Mouse (Mus musculus) midbrain, postnatal 0 days (tissue): ENCODE results near the gene Ly6g6c. TPM values are rescaled to one million over a fixed set of nuclear protein-coding genes. Genes with fewer than 3 reads are reported as not detected.

Source experiments
- ATAC-seq: fragments of 200-750 bp; cut with Nextera tagmentation; 2 replicates; pipeline ENCODE4 v1.8.0; 2017; ENCODE audit warnings: moderate number of reproducible peaks, mild to moderate bottlenecking, moderate TSS enrichment, moderate library complexity; ENCODE audit not compliant: low FRiP score
- DNase-seq: peaks from one replicate; pipeline ENCODE4 v3.0.0-alpha.2; 2015; ENCODE audit warnings: low spot score
- H3K27ac ChIP-seq: fragments of 300-500 bp; sonication (generic); 2 replicates; pipeline ENCODE4 v1.5.1; 2014; ENCODE audit warnings: low read depth, mild to moderate bottlenecking, low read length, mixed read lengths
- H3K27me3 ChIP-seq: fragments of 300-500 bp; sonication (generic); 2 replicates; pipeline ENCODE4 v1.6.1; 2014; ENCODE audit warnings: low read length, control low read depth, mixed read lengths; ENCODE audit not compliant: insufficient read depth
- H3K36me3 ChIP-seq: fragments of 300-500 bp; sonication (generic); 2 replicates; pipeline ENCODE4 v1.6.1; 2014; ENCODE audit warnings: low read length, control low read depth, mixed read lengths; ENCODE audit not compliant: insufficient read depth
- H3K4me1 ChIP-seq: fragments of 300-500 bp; sonication (generic); 2 replicates; pipeline ENCODE4 v1.6.1; 2014; ENCODE audit warnings: mild to moderate bottlenecking, control low read depth, antibody characterized with exemption, low read length, mixed read lengths; ENCODE audit not compliant: insufficient read depth
- H3K4me2 ChIP-seq: fragments of 300-500 bp; sonication (generic); 2 replicates; pipeline ENCODE4 v1.6.1; 2014; ENCODE audit warnings: low read depth, mild to moderate bottlenecking, low read length, mixed read lengths; ENCODE audit not compliant: poor library complexity, severe bottlenecking
- H3K4me3 ChIP-seq: fragments of 300-500 bp; sonication (generic); 2 replicates; pipeline ENCODE4 v1.5.1; 2014; ENCODE audit warnings: low read depth, mild to moderate bottlenecking, low read length, moderate library complexity
- H3K9ac ChIP-seq: fragments of 300-500 bp; sonication (generic); replicated peaks from 2 replicates; pipeline ENCODE4 v1.6.1; 2014; ENCODE audit warnings: mild to moderate bottlenecking, low read length, moderate library complexity, mixed read lengths; ENCODE audit not compliant: poor library complexity, severe bottlenecking
- H3K9me3 ChIP-seq: fragments of 300-500 bp; sonication (generic); 2 replicates; pipeline ENCODE4 v1.6.1; 2016; ENCODE audit warnings: low read length, control low read depth
- CTCF ChIP-seq: IDR thresholded peaks from 2 replicates; pipeline ENCODE4 v1.5.1; 2016; ENCODE audit warnings: antibody characterized with exemption, mild to moderate bottlenecking
- WGBS: fragments of 180-500 bp; shearing (Covaris S2); extraction: QIAGEN DNeasy Blood & Tissue Kit; methylation state at CpG from one replicate; pipeline ENCODE4 v1.1.7; 2014; 5-methylcytosine and 5-hydroxymethylcytosine counted together
- polyA plus RNA-seq: library from polyadenylated mRNA; unstranded; fragments of >200 nt; fragmentation: Nextera tagmentation; extraction: Ambion mirVana; gene quantifications from 2 replicates; pipeline ENCODE4 v1.2.1, GENCODE M21; 2015
- total RNA-seq: library from RNA; depleted of rRNA; stranded (reverse); fragments of >200 nt; gene quantifications from 2 replicates; pipeline ENCODE4 v1.2.3, GENCODE M21; 2014

Ly6g6c gene
- total and polyA plus RNA-seq, 2 experiments from 2014 or later, result 2.4 TPM; not detected in 1

DNA sequence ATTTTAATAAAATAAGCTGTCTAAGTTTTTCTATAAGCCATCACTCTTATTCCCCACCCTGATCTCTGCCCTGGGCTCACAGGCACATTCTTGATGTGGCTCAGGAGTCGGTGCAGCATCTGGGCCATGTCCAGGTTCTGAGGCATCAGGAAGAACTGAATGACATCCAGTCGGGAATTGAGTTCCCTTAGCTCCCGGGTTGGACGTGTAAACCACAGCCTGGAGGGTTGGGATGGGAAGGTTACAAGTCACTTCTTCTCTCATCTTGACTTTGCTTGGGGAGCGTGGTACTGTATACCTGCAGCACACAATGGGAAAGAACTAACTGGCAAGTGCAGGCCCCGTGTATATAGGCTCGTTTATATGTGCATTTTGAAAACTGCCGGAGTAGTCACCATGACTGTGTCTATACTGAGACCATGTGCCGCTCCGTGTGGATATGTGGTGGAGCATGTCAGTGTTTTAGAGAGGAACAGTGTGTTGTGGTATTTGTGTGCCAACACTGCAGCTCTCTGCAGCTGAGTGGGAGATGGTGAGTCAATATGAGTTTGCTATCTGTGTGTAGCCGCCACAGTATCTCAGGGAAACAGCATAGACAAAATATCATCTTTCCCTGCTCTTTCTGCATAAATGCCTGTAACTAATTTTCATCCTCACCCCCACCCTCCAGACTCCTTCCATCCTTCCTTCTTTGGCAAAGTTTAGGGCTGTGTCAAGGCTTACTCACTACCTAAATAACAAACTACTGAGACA is 25.9 kb upstream of the Ly6g6c start:
- no peak overlapping the region for H3K27ac ChIP-seq
- H3K4me2 ChIP-seq, result no peak overlapping the region
- no peaks in the 10 kb centered on the region for H3K36me3 ChIP-seq
- no peaks in the 10 kb centered on the region for H3K4me1 ChIP-seq
- ATAC-seq (no peak), DNase-seq (no peak)
- H3K4me3 ChIP-seq, result no peak overlapping the region
- no peak for TF ChIP-seq CTCF
- no peaks in the 10 kb centered on the region for H3K27me3 ChIP-seq
- H3K9me3 ChIP-seq, result no peaks in the 10 kb centered on the region
- 90% methylated on average over 11 of the region's 11 CpGs for WGBS
- H3K9ac ChIP-seq, result no peak overlapping the region

GRCm38 (mm10) chr17:35043794-35044193 is 21.4 kb upstream of the Ly6g6c start:
- Histone ChIP-seq H3K4me1 (no peaks in the 10 kb centered on the region; the same call in 1 of the 2 replicates), H3K9me3 (no peaks in the 10 kb centered on the region), H3K4me2 (no peak overlapping the region), H3K27me3 (no peaks in the 10 kb centered on the region), H3K27ac (no peak overlapping the region), H3K4me3 (no peak overlapping the region), H3K36me3 (no peaks in the 10 kb centered on the region), H3K9ac (no peak overlapping the region)
- TF ChIP-seq CTCF, result no peak
- DNase-seq (no peak), ATAC-seq (no peak)
- WGBS, result 94% methylated on average over 4 of the region's 4 CpGs

DNA sequence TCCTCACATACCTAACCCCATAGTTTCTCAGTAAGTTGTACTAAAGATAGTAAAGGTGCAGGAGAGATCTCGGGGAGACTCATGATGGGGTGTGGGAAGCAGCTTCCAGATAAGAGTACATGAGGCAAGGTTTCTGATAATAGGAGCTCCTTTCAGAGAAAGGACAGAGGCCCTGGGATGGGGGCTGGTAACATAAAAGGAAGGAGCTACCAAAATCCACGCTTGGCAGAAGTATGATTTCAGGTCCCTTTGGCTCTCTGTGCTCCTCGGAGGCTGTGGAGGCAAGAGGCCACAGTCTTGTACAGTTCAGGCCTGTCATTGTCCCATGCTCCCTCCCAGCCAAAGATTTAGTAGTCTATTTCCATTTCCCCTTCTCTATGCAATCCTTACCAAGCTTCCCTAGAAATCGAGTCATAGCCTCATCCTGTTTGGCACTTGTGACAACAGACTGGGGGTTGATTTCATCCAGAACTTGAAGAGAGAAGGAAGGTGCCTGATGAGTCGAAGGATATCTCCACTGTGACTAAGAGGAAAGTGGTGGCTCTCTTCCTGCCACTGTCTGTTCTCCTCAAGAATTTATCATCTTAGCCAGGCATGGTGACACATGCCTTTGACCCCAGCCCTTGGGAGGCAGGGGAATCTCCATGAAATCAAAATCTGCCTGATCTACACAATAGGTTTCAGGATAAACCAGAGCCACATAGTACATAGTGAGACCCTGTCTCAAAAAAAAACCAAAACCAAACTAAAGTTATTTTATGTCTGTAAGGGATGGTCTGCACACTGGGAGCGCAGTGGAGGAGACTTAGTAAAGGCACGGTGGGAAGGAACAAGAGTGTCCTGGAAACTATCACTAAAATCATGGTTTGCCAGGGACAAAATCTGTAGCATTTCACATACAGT is 20.0 kb upstream of the Ly6g6c start:
- peak overlapping the region; percentile 77; the same call in 1 of the 2 replicates for H3K9ac ChIP-seq
- no peaks in the 10 kb centered on the region for H3K9me3 ChIP-seq

GRCm38 (mm10) chr17:35045807-35046680 is 19.1 kb upstream of the Ly6g6c start:
- no peaks in the 10 kb centered on the region for H3K36me3 ChIP-seq
- ATAC-seq (peak; percentile 17), DNase-seq (no peak)
- no peaks in the 10 kb centered on the region; the same call in 1 of the 2 replicates for H3K4me1 ChIP-seq
- H3K4me3 ChIP-seq, result peak overlapping the region; percentile 59
- peak overlapping the region; percentile 47; the same call in 1 of the 2 replicates for H3K27ac ChIP-seq
- TF ChIP-seq CTCF, result no peak
- peak overlapping the region; percentile 77 for H3K9ac ChIP-seq
- H3K9me3 ChIP-seq, result no peaks in the 10 kb centered on the region
- H3K27me3 ChIP-seq, result no peaks in the 10 kb centered on the region
- WGBS, result 6% methylated on average over 39 of the region's 48 CpGs
- peak overlapping the region; percentile 98 for H3K4me2 ChIP-seq

More for the DNA sequence above, 20.0 kb upstream of the Ly6g6c start:
- Histone ChIP-seq H3K4me2 (peak overlapping the region; percentile 98), H3K36me3 (no peaks in the 10 kb centered on the region), H3K27me3 (no peaks in the 10 kb centered on the region), H3K27ac (no peak overlapping the region), H3K4me1 (no peaks in the 10 kb centered on the region; the same call in 1 of the 2 replicates), H3K4me3 (no peak overlapping the region; the same call in 1 of the 2 replicates)
- ATAC-seq (no peak), DNase-seq (no peak)
- no peak for TF ChIP-seq CTCF
- 84% methylated on average over 7 of the region's 7 CpGs for WGBS

DNA sequence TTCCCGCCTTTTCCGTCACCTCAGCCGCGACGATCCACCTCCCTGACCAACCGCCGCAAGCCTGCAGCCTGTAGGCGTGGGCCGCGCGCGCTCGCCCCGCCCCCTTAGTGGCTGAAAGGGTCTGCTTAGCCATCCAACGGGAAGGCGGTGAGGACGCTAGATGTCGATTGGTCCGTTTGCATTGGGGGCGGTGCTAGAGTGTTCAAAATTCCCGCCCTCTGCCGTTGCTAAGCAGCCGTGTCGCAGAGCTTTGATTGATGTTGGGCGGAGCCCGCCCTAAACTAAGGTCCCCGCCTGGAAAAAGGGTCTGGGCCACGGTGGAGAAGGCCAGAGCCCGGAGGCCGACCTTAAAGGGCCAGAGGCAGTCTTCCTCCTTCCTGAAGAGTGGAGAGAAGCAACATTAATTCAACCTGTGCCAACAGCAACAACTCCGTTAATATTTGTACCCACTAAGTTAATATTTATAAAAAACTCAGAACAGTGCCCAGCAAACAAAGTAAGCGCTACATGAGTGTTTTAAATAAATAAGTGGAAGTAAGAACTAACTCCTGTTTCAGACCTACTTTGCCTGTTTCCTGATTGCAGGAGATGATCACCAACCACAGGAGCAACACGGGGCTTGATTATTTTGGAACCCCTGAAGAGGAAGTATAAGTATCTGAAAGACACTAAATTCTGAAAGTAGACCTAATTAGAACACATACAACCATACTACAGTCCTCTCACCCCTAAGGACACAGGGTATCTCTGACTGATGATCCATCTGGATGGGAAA is 18.3 kb upstream of the Ly6g6c start, which contains the start of gene Msh5:
Msh5 (minus strand) TSS at position 65 of the 775 bp plus-strand sequence.
- H3K4me3 ChIP-seq, result peak within 1 kb of the TSS; percentile 59
- 3% methylated on average over 33 of the region's 33 CpGs for WGBS
- H3K4me2 ChIP-seq, result peak within 1 kb of the TSS; percentile 98
- H3K9me3 ChIP-seq, result no peaks in the 10 kb centered on the region
- DNase-seq, result peak; percentile 99
- no peaks in the 10 kb centered on the region; the same call in 1 of the 2 replicates for H3K4me1 ChIP-seq
- H3K27me3 ChIP-seq, result no peaks in the 10 kb centered on the region
- H3K27ac ChIP-seq, result peak within 1 kb of the TSS; percentile 47; the same call in 1 of the 2 replicates
- peak within 1 kb of the TSS; percentile 77 for H3K9ac ChIP-seq
- TF ChIP-seq CTCF, result no peak
- no peaks in the 10 kb centered on the region for H3K36me3 ChIP-seq
- peak; percentile 99 for ATAC-seq
